ENCODE assay signal across 19 mouse cellular contexts in the genomic region with DNA sequence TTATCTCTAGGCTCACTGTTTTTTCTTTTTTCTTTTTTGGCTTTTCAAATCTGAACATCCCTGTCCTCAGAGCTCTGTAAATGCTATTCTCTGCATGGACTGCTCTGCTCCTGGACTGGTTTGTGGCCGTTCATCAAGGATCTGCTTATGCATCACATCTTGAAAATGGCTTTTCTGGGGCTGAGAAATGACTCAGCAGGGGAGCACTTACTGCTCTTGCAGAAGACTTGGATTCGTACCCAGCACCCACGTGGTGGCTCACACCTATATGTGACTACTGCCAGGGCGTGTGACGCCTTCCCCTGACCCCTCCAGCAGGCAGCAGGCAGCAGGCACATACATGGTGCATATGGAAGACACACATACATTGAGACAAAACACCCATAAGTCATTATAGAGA.
DNase-seq lines count a peak whose midpoint lies in the region; ATAC-seq lines count a peak whose summit lies in the region.
"Had no signal": no experiment of that assay in that cellular context is flagged by ENCODE, and none has a peak within 500 bp of the region (broad histone marks: within the 10 kb centered on the region; RNA-seq: fewer than 3 reads in every experiment).

No protein-coding gene starts in this region.

- H3K4me3 ChIP-seq in midbrain, embryonic 13.5 days (replicated peaks) = no peak overlapping the region
- H3K4me3 ChIP-seq: embryonic facial prominence, embryonic 13.5 days; forebrain, embryonic 12.5 days; heart, embryonic 12.5 days; hindbrain, embryonic 15.5 days had no signal

- H3K36me3 ChIP-seq in midbrain, embryonic 13.5 days = peaks cover 65% of the 10 kb centered on the region

- H3K4me2 ChIP-seq in midbrain, embryonic 13.5 days (replicated peaks) = no peak overlapping the region
- H3K4me2 ChIP-seq: embryonic facial prominence, embryonic 13.5 days; forebrain, embryonic 12.5 days; heart, embryonic 12.5 days; hindbrain, embryonic 15.5 days had no signal

- DNase-seq in adrenal gland, postnatal 36 days = peak; percentile 8 to 19
- DNase-seq in adrenal gland, adult 8-10 months = no peak
- peak; percentile 25 to 43 for DNase-seq in left cerebral cortex, adult 18-20 months (ENCODE audit: low spot score in 2 of 2)
- no peak for DNase-seq in left cerebral cortex, postnatal 10 days (ENCODE audit: extremely low spot score in 1 of 2, low spot score in 2 of 2)
- DNase-seq in right cerebral cortex, adult 2 months (ENCODE audit: low spot score in 2 of 2) = peak; percentile 31 to 41
- no peak for DNase-seq in right cerebral cortex, postnatal 4 days
- DNase-seq in brain, adult 2 months (ENCODE audit: low read depth, low spot score) = peak; percentile 81
- DNase-seq: cerebellum, adult 18-20 months; cerebellum, adult 9-11 months; cerebellum, postnatal 36 days; gastrocnemius, postnatal 10 days had no signal

- H3K9me3 ChIP-seq in midbrain, embryonic 13.5 days = no peaks in the 10 kb centered on the region
- H3K9me3 ChIP-seq: embryonic facial prominence, embryonic 13.5 days; forebrain, embryonic 12.5 days; heart, embryonic 12.5 days; hindbrain, embryonic 15.5 days had no signal

- H3K27me3 ChIP-seq in midbrain, embryonic 13.5 days = no peaks in the 10 kb centered on the region
- H3K27me3 ChIP-seq: embryonic facial prominence, embryonic 13.5 days; forebrain, embryonic 12.5 days; heart, embryonic 12.5 days; hindbrain, embryonic 15.5 days had no signal

- WGBS in midbrain, embryonic 13.5 days = 92% methylated on average over 5 of the region's 5 CpGs

- no peak overlapping the region for H3K27ac ChIP-seq in midbrain, embryonic 13.5 days
- H3K27ac ChIP-seq: embryonic facial prominence, embryonic 13.5 days; forebrain, embryonic 12.5 days; hindbrain, embryonic 15.5 days had no signal

- intact Hi-C loops in left cerebral cortex, postnatal 10 days (cut with DNase I) = no loop called here

- no peak overlapping the region for H3K9ac ChIP-seq in midbrain, embryonic 13.5 days (replicated peaks)
- H3K9ac ChIP-seq: embryonic facial prominence, embryonic 13.5 days; forebrain, embryonic 12.5 days; heart, embryonic 12.5 days; hindbrain, embryonic 15.5 days had no signal

- ATAC-seq in midbrain, embryonic 13.5 days = no peak
- ATAC-seq: forebrain, embryonic 16.5 days; inflammation-experienced regulatory T-cells, adult 6 months; intestine, postnatal 0 days had no signal

- H3K4me1 ChIP-seq in midbrain, embryonic 13.5 days (replicated peaks) = no peaks in the 10 kb centered on the region
- H3K4me1 ChIP-seq: embryonic facial prominence, embryonic 13.5 days; forebrain, embryonic 12.5 days; heart, embryonic 12.5 days; hindbrain, embryonic 15.5 days had no signal

Comparison
In these comparisons a context has a peak if more than half of its experiments do, and no peak if none do; other contexts are left out.
1. DNase-seq: peak in adrenal gland, postnatal 36 days (2 of 2), left cerebral cortex, adult 18-20 months (2 of 2), right cerebral cortex, adult 2 months (2 of 2) and brain, adult 2 months (single experiment); none in adrenal gland, adult 8-10 months (single experiment), left cerebral cortex, postnatal 10 days (0 of 2) and right cerebral cortex, postnatal 4 days (single experiment).